Mouse (Mus musculus): ENCODE data around the gene Slc25a10. TPM values are rescaled to one million over a fixed set of nuclear protein-coding genes. Genes with fewer than 3 reads are reported as not detected.

The Slc25a10 gene
- polyA plus RNA-seq, 1 experiment from 2014 or later, result 46.0 TPM

DNA sequence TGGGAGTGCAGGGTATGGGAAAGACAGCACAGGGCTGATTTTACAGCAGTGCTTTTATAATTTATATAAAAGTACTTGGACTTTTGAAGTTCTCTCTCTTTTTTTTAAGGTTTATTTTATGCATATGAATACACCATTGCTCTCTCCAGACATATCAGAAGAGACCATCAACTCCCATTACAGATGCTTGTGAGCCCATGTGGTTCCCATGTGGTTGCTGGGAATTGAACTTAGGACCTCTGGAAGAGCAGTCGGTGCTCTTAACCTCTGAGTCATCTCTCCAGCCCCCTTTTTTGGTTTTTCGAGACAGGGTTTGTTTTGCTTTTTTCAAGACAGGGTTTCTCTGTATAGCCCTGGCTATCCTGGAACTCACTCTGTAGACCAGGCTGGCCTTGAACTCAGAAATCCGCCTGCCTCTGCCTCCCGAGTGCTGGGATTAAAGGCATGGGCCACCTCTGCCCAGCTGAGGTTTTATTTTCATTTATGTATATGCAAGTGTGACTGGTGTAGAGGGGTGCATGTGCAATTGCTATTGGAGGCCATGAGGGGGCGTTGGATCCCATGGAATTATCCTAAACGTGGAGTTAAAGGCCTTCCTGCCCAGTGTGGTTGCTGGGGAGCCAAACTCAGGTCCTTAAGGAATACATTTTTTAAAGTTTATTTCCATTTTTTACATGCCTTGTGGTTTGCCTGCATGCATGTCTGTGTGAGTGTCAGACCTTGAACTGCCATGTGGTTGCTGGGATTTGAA is 32.6 kb upstream of the Slc25a10 start:
- H3K9me3 ChIP-seq, result no peaks in the 10 kb centered on the region
- ATAC-seq (ENCODE audit: low FRiP score), result no peak
- no peak overlapping the region for H3K27ac ChIP-seq
- peaks cover 46% of the 10 kb centered on the region for H3K36me3 ChIP-seq (replicated peaks)
- H3K4me2 ChIP-seq, result peak overlapping the region; percentile 73
- H3K4me1 ChIP-seq, result peaks cover 26% of the 10 kb centered on the region
- peak overlapping the region; percentile 93 for H3K9ac ChIP-seq
- no peaks in the 10 kb centered on the region for H3K27me3 ChIP-seq
- 70% methylated on average over 6 of the region's 6 CpGs for WGBS
- peak overlapping the region; percentile 86 for H3K4me3 ChIP-seq (replicated peaks)

DNA sequence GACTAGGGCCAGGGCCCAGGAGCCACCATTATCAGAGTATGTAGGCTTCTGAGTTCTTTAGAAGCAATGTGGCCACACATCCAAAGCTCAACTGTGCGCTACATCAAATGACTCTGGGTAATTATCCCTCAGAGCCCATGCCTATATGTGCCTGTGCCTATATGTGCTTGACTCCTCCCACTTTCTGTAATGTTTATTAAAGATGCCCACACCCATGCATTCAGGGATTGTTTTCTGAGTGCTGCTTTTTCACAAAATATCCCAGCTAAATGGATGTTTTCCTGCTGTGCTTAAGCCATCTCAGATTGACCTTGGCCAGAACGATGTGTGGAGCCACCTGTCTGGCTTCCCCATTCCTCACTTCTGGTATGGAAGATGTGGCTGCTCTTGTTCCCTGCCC is 28.1 kb upstream of the Slc25a10 start:
- Histone ChIP-seq H3K4me1 (peaks cover 33% of the 10 kb centered on the region), H3K27me3 (no peaks in the 10 kb centered on the region), H3K4me3 (replicated peaks) (no peak overlapping the region), H3K4me2 (no peak overlapping the region), H3K9me3 (no peaks in the 10 kb centered on the region), H3K27ac (no peak overlapping the region), H3K36me3 (replicated peaks) (peaks cover 55% of the 10 kb centered on the region), H3K9ac (no peak overlapping the region)
- WGBS, result 97% methylated on average over 2 of the region's 2 CpGs
- ATAC-seq (ENCODE audit: low FRiP score), result no peak

DNA sequence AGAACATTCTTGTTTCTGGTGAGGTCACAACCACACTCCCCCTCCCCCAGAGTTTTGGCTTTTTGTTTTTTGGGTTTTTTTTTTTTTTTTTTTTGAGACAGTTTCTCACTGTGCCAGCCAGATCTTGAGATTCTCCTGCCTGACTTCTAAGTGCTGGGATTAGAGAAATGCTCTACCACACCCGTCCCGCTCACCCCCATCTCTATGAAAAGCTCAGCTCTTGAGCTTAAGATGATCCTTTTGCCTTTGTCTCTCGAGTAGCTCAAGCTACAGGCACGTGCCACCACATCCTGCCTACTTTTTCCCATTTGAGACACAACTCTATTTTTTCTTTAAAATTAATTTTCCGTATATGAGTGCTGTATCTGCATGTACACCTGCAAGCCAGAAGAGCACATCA is 27.3 kb upstream of the Slc25a10 start:
- no peak for ATAC-seq (ENCODE audit: low FRiP score)
- H3K27me3 ChIP-seq, result no peaks in the 10 kb centered on the region
- H3K36me3 ChIP-seq (replicated peaks), result peaks cover 56% of the 10 kb centered on the region
- no peaks in the 10 kb centered on the region for H3K9me3 ChIP-seq
- H3K4me1 ChIP-seq, result peaks cover 32% of the 10 kb centered on the region
- no peak overlapping the region for H3K27ac ChIP-seq
- H3K4me3 ChIP-seq (replicated peaks), result no peak overlapping the region
- WGBS, result 86% methylated on average over 5 of the region's 5 CpGs
- H3K4me2 ChIP-seq, result no peak overlapping the region
- no peak overlapping the region for H3K9ac ChIP-seq

DNA sequence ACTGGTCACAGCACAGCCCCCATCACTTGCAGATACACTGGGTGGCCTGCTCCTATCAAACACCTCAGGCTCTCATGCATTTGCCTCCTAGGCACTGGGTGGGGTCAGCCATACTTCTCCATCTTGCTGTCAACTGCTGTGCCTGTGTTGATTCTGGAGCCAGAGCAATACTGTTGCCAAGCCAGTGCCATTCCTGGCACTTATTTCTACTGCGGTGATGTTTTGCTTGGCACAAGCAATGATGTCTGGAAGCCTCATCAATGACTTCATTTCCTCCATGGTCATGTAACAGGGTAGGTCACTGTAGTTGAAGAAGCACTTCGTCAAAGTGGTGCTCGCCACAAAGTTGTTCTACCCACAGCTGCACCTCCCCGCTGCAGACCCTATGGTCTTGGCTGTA is 26.1 kb upstream of the Slc25a10 start:
- no peak overlapping the region for H3K9ac ChIP-seq
- no peak overlapping the region for H3K4me3 ChIP-seq (replicated peaks)
- H3K4me1 ChIP-seq, result peaks cover 28% of the 10 kb centered on the region
- H3K4me2 ChIP-seq, result no peak overlapping the region
- H3K36me3 ChIP-seq (replicated peaks), result peaks cover 58% of the 10 kb centered on the region
- no peaks in the 10 kb centered on the region for H3K27me3 ChIP-seq
- 94% methylated on average over 4 of the region's 4 CpGs for WGBS
- no peak for ATAC-seq (ENCODE audit: low FRiP score)
- no peaks in the 10 kb centered on the region for H3K9me3 ChIP-seq
- no peak overlapping the region for H3K27ac ChIP-seq

DNA sequence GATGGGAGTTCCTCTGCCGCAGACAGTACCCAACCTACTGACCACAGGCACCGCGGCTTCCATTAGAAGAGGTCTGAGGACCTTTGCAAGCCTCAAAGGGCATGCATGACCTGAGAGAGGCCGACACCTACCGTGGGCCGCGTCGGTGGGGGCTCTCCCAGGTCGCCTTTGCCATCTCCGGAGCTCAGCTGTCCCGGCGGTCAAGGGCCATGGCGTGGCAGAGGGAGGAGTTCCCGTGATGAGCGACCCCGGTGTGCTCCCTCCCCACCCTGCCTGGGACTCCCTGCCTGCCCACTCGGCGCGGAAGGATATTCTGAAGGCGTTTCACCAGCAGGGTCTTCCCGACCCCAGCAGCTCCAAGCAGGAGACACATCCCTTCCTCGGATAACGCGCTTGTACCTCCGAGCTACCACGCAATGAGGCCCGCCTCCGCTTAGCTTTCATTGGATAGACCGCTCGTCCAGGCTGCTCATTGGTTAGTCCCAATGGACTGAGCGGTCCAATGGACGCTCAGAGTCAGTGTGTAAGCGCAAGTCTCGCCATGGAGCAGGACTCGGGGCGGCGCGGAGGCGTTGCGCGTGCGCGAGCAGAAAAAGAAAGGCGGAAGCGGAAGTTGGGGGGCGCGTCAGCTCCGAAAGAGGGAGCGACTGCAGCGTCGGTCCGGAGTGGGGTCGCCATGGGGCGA is 24.4 kb upstream of the Slc25a10 start, which contains the start of gene Arl16:
TSS of gene Arl16 (minus strand) at position 557 of the 685 bp plus-strand sequence.
- Histone ChIP-seq H3K4me1 (peaks cover 28% of the 10 kb centered on the region), H3K9me3 (no peaks in the 10 kb centered on the region), H3K9ac (peak within 1 kb of the TSS; percentile 88), H3K27me3 (no peaks in the 10 kb centered on the region), H3K4me3 (replicated peaks) (peak within 1 kb of the TSS; percentile 94), H3K27ac (peak within 1 kb of the TSS; percentile 80), H3K4me2 (peak within 1 kb of the TSS; percentile 96), H3K36me3 (replicated peaks) (peaks cover 59% of the 10 kb centered on the region)
- peak; percentile 100 for ATAC-seq (ENCODE audit: low FRiP score)
- WGBS, result under 1% methylated on average over 53 of the region's 54 CpGs

DNA sequence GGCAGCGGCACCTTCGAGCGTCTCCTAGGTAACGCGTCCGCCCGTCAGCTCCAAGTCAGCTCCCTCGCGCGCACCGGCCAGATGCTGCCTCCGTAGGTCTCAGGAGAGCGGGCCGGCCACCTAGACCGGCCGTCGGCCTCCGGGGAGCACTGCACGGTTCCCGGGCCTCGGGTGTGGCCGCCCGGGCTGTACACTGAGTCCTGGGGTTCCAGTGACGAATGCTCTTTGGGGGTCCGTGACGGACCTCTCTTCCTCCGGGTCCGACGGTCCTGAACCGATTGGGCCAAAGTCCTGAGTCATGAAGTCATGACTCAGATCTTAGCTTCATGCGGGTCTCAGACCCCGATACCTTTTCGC is 23.9 kb upstream of the Slc25a10 start:
- peak; percentile 73; the same call in 1 of the 2 replicates for ATAC-seq (ENCODE audit: low FRiP score)
- peaks cover 28% of the 10 kb centered on the region for H3K4me1 ChIP-seq
- peak overlapping the region; percentile 94 for H3K4me3 ChIP-seq (replicated peaks)
- H3K9ac ChIP-seq, result peak overlapping the region; percentile 86
- no peaks in the 10 kb centered on the region for H3K27me3 ChIP-seq
- peaks cover 59% of the 10 kb centered on the region for H3K36me3 ChIP-seq (replicated peaks)
- H3K9me3 ChIP-seq, result no peaks in the 10 kb centered on the region
- WGBS, result under 1% methylated on average over 33 of the region's 33 CpGs
- H3K27ac ChIP-seq, result peak overlapping the region; percentile 56; the same call in 1 of the 2 replicates
- H3K4me2 ChIP-seq, result peak overlapping the region; percentile 96

DNA sequence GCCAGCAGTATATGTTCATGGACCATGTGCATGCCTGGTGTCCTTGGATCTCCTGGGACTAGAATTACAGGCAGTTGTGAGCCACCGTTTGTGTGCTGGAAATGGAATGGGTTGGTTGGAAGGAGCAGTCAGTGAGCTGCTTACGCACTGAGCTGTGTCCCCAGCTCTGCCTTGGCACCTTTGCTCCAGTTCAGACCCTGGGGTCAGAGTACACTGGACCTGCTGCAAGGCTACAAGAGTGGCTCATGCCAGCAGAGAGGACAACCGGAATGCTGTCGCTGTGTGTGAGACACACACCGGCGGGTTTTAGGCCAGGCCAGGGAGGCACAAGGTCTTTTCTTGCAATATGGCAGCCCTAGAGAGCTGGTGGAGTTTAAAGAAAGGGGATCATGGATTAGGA is 19.6 kb upstream of the Slc25a10 start:
- Histone ChIP-seq H3K9me3 (no peaks in the 10 kb centered on the region), H3K4me1 (peaks cover 14% of the 10 kb centered on the region), H3K4me3 (replicated peaks) (no peak overlapping the region), H3K27ac (no peak overlapping the region), H3K27me3 (no peaks in the 10 kb centered on the region), H3K9ac (no peak overlapping the region), H3K4me2 (no peak overlapping the region), H3K36me3 (replicated peaks) (peaks cover 77% of the 10 kb centered on the region)
- no peak for ATAC-seq (ENCODE audit: low FRiP score)
- WGBS, result 96% methylated on average over 6 of the region's 6 CpGs

DNA sequence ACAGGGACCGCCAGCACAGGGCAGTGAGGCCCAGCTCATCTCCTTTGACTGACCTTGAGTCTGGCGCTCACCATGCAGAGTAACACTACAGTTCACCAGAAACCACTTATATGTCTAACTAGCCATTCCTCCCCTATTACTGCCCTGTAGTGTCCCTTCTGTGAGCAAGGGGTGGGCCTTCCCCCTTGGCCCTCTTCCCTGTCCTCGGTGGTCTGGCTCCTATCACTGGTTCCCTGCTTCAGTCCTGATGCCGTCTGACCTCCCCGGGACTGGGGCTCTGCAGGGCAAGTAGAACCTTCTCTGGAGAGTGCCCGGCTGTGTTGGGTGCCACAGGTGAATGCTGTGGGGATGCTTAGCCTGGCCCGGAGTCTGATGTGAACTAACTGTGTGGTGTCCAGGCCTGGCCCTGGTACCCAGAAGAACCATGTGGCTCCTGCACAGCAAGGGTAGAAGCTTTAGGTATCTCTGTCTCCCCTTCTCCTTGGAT is 8.1 kb upstream of the Slc25a10 start:
- H3K27ac ChIP-seq, result peak overlapping the region; percentile 92
- peaks cover 23% of the 10 kb centered on the region for H3K4me1 ChIP-seq
- H3K36me3 ChIP-seq (replicated peaks), result peaks cover 81% of the 10 kb centered on the region
- H3K27me3 ChIP-seq, result no peaks in the 10 kb centered on the region
- H3K9me3 ChIP-seq, result no peaks in the 10 kb centered on the region
- 88% methylated on average over 7 of the region's 7 CpGs for WGBS
- peak overlapping the region; percentile 99 for H3K4me3 ChIP-seq (replicated peaks)
- peak overlapping the region; percentile 89 for H3K9ac ChIP-seq
- H3K4me2 ChIP-seq, result peak overlapping the region; percentile 91
- no peak for ATAC-seq (ENCODE audit: low FRiP score)

DNA sequence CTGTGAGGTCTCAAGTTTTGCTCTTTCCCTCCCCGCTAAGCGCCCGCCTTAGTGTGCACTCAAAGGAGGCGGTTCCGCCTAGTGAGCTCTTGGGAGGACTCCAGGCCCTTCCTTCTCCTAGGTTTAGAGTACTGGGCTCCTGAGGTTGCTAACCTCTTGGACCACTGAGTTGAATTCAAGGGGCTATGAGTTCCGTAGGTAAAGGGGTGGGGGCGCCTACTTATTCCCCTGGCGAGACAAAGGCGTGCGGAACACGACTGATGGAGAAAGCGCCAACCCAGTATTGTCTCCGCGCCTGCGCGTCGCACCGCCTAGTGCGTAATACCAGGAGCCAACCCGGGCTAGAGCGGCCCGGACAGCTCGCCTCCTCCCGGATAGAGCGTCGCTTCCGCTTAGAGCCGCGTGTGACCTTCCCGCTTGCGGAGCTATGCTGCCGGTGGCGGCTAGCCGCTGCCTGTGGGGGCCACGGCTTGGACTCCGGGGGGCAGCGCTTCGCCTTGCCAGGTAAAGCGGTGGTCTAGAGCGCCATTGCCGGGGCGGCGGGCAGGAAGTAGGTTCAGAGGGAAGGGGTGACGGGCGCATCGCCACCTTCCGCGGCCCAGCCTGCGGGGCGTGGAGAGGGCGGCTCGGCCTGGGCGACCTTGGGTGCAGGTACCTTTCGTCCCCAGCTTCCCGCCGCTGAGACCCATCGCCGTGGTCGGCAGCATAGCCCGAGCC is 7.2 kb upstream of the Slc25a10 start, which contains the start of gene Mrpl12:
TSS of gene Mrpl12 (plus strand) at position 349 of the 717 bp plus-strand sequence.
- H3K36me3 ChIP-seq (replicated peaks), result peaks cover 80% of the 10 kb centered on the region
- under 1% methylated on average over 60 of the region's 60 CpGs for WGBS
- peak; percentile 95 for ATAC-seq (ENCODE audit: low FRiP score)
- peak within 1 kb of the TSS; percentile 91 for H3K4me2 ChIP-seq
- peak within 1 kb of the TSS; percentile 99 for H3K4me3 ChIP-seq (replicated peaks)
- peak within 1 kb of the TSS; percentile 92 for H3K27ac ChIP-seq
- H3K27me3 ChIP-seq, result no peaks in the 10 kb centered on the region
- peak within 1 kb of the TSS; percentile 89 for H3K9ac ChIP-seq
- H3K9me3 ChIP-seq, result no peaks in the 10 kb centered on the region
- H3K4me1 ChIP-seq, result peaks cover 24% of the 10 kb centered on the region

DNA sequence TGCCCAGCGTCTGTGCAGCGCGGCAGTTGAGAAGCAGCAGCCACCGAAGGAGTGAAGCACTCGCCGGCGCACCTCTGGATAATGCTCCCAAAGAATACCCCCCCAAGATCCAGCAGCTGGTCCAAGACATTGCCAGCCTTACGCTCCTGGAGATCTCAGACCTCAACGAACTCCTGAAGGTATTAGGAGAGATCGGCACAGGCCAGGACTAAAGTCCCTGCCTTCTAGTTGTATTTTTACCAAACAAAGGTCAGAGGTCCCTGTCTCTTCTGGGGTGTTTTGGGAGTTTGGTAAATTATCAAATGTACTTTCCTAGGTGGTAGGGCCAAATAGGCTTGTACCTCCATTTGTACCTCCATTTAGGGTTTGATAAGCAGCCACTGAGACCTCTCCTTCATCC is 6.4 kb upstream of the Slc25a10 start:
- peaks cover 77% of the 10 kb centered on the region for H3K36me3 ChIP-seq (replicated peaks)
- H3K9ac ChIP-seq, result peak overlapping the region; percentile 89
- WGBS, result 8% methylated on average over 10 of the region's 10 CpGs
- no peak for ATAC-seq (ENCODE audit: low FRiP score)
- peak overlapping the region; percentile 99 for H3K4me3 ChIP-seq (replicated peaks)
- no peaks in the 10 kb centered on the region for H3K27me3 ChIP-seq
- H3K4me1 ChIP-seq, result peaks cover 28% of the 10 kb centered on the region
- no peaks in the 10 kb centered on the region for H3K9me3 ChIP-seq
- peak overlapping the region; percentile 91 for H3K4me2 ChIP-seq
- H3K27ac ChIP-seq, result 0 out of 2 replicates have a peak overlapping the region, but pooled peaks have one; percentile 92

DNA sequence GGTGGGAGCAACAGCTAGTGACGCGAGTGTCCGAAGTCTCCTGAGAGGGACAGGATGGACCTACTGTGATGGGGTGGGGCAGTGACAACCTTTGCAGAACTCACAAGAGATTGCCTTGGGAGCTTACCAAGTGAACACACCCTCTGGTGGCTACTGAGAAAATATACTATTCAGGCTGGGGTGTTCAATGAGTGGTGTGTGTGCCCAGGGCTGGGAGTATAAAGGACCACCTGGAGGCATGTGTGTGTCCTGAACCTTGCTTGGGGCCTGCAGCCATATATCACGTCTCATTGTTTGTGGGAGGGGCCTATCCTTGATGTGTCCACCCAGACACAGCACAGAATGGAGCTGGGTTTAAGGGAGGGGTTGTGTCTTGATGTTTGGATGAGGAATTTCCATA is 3.1 kb upstream of the Slc25a10 start:
- Histone ChIP-seq H3K27ac (no peak overlapping the region), H3K4me3 (replicated peaks) (no peak overlapping the region), H3K36me3 (replicated peaks) (peaks cover 45% of the 10 kb centered on the region), H3K4me2 (no peak overlapping the region), H3K9me3 (no peaks in the 10 kb centered on the region), H3K9ac (no peak overlapping the region), H3K27me3 (no peaks in the 10 kb centered on the region), H3K4me1 (peaks cover 52% of the 10 kb centered on the region)
- WGBS, result 76% methylated on average over 4 of the region's 4 CpGs
- ATAC-seq (ENCODE audit: low FRiP score), result no peak

All from forebrain, embryonic 12.5 days (tissue).